Mouse (Mus musculus): ENCODE measurements around the gene Wdhd1. TPM values are rescaled to one million over a fixed set of nuclear protein-coding genes. Genes with fewer than 3 reads are reported as not detected.
"Not testable (repeated sequence)": the region's sequence is repeated elsewhere in the genome, so short reads cannot be mapped to it uniquely, and the experiment has no call there.

Wdhd1 gene
- 45.3 and 48.7 TPM in 2 replicates for polyA plus RNA-seq (2016; fragmentation: Nextera tagmentation; extraction: Ambion mirVana)

DNA sequence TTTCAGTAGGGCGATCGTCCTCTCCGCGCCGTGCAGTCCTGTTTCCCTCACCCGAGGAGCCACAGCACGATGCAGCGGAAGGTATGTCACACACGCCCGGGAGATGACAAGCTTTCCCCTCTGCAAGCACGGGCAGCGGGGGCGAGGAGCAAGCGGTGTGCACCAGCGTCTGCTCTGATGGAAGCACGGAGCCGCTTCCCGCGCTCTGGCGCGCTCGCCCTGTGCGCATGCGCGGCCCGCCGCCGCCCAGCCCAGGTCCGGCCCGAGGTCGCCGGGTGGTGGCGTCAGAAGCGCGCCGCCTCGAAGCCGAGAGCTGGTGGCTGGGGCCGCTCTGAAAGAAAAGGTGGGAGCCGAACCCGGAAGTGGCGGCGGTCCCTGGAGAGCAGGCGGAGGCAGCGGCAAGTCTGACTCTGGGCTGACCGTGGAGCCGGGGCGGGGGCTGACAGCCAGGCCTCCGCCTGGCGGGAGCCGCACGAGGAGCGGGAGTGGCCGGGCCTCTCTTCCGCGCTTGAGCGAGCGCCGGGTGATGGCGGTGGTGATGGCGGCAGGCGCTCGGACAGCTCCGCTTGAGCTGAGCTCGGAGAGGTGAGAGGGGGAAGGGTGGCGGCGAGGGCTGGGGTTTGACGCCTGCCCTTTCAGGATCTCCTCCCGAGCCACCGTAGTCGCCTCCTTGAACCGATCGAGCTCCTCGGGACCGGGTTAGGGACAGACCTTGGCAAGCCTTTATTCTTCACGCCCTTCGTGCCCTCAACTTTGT lies at the start of gene Wdhd1, which contains the start of gene Socs4:
Gene Wdhd1 (minus strand): TSS at position 221 of the 757 bp plus-strand sequence.
Gene Socs4 (plus strand): TSS at position 295 of the 757 bp plus-strand sequence.
- peak; percentile 96 for ATAC-seq (ENCODE audit: insufficient number of reproducible peaks, insufficient read depth, low FRiP score, low TSS enrichment)
- H3K27ac ChIP-seq, result peak within 1 kb of the TSS; percentile 91
- under 1% methylated on average over 77 of the region's 77 CpGs for WGBS

DNA sequence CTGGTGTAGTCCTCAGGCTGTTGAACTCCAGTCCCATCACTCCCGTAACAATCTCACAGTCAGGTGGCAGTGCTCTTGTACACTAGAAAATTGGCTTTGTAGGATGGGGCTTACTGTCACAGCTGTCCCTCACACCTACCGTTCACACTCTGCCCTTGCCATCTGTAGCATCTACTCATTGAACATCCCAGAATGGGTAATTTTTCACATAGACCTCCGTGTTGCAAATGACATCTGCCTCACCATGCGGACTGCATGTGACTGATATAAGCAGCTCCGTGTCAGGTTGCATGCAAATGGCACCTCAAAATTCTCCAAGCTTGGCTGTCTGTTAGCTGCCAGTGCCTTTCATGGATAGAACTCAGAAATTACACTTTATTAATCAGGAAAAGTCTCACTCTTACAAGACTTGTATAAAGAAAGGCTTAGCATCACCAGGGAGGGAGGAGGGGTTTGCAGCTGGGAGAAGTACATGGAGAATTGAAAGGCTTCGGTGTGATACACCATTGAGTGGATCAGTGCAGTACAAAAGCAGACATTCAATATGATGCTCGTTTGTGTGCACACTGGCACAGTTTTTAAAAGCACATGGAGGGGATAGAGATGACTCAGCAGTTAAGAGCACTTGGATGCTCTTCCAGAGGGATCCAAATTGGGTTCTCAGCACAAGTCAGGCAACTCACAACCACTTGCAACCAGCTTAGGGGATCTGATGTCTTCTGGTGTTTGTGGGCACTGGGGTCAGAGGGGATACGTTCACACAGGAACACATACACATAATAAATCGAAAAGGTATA lies 49.5 kb upstream of the Wdhd1 start:
- Histone ChIP-seq H3K9me3 (no peaks in the 10 kb centered on the region), H3K4me2 (replicated peaks) (no peak overlapping the region), H3K9ac (no peak overlapping the region), H3K4me1 (no peaks in the 10 kb centered on the region), H3K4me3 (no peak overlapping the region), H3K36me3 (peaks cover 16% of the 10 kb centered on the region), H3K27me3 (no peaks in the 10 kb centered on the region), H3K27ac (no peak overlapping the region)
- no peak for ATAC-seq (ENCODE audit: insufficient number of reproducible peaks, insufficient read depth, low FRiP score, low TSS enrichment)
- 87% methylated on average over 9 of the region's 9 CpGs for WGBS

More for the DNA sequence above, at the start of gene Wdhd1, which contains the start of gene Socs4:
- Histone ChIP-seq H3K4me1 (peaks cover 18% of the 10 kb centered on the region; the same call in 1 of the 2 replicates), H3K36me3 (peaks cover 16% of the 10 kb centered on the region; the same call in 1 of the 2 replicates), H3K9ac (peak within 1 kb of the TSS; percentile 94), H3K9me3 (no peaks in the 10 kb centered on the region), H3K4me3 (peak within 1 kb of the TSS; percentile 88), H3K27me3 (no peaks in the 10 kb centered on the region), H3K4me2 (replicated peaks) (peak within 1 kb of the TSS; percentile 60)

DNA sequence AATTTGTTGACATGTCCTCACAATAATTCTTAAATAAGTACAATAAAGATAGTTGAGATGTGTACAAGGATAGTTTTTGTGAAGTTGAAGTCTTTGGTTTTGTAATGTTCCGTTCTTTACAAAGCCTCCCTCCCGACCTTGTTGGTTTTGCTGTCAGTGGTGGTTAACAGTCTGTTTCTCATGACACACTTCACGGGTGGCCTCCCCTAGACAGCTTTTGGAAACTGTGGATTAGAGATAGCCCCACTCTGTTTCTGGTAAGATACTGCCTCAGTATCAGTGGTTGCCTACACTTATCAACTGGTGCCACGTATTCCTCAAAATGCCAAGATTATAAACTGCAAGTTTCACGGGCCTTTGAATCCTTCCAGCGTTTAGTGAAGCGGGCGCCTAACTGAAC lies 44.9 kb upstream of the Wdhd1 start:
- not testable (repeated sequence) for H3K4me1 ChIP-seq; H3K27me3 ChIP-seq; H3K4me3 ChIP-seq; ATAC-seq (ENCODE audit: insufficient number of reproducible peaks, insufficient read depth, low FRiP score, low TSS enrichment); H3K4me2 ChIP-seq (replicated peaks); H3K9me3 ChIP-seq; H3K27ac ChIP-seq; H3K9ac ChIP-seq
- 90% methylated on average over 7 of the region's 8 CpGs for WGBS
- peaks cover 37% of the 10 kb centered on the region for H3K36me3 ChIP-seq

DNA sequence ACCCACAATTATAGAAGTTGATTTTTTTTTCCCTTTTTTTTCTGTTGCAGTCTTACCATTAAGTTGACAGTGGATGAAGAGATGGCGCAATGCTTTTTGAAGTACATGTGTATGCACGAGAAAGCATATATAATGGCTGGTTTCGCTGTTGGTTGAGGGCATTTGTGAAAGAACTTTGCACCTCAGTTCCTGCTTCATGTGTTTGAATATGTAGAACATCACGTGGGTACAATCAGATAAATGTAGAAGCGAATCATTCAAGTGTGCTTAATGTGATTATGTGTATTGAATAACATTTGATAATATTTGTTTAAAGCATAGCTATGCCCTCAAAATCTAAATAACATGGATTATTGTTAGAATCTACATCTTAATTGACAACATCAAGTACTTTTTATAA lies 42.7 kb upstream of the Wdhd1 start:
- Histone ChIP-seq H3K4me2 (replicated peaks) (no peak overlapping the region), H3K9ac (no peak overlapping the region), H3K4me3 (no peak overlapping the region), H3K4me1 (no peaks in the 10 kb centered on the region), H3K9me3 (no peaks in the 10 kb centered on the region), H3K27ac (no peak overlapping the region), H3K36me3 (peaks cover 45% of the 10 kb centered on the region), H3K27me3 (no peaks in the 10 kb centered on the region)
- ATAC-seq (ENCODE audit: insufficient number of reproducible peaks, insufficient read depth, low FRiP score, low TSS enrichment), result no peak
- 91% methylated on average over 5 of the region's 5 CpGs for WGBS

DNA sequence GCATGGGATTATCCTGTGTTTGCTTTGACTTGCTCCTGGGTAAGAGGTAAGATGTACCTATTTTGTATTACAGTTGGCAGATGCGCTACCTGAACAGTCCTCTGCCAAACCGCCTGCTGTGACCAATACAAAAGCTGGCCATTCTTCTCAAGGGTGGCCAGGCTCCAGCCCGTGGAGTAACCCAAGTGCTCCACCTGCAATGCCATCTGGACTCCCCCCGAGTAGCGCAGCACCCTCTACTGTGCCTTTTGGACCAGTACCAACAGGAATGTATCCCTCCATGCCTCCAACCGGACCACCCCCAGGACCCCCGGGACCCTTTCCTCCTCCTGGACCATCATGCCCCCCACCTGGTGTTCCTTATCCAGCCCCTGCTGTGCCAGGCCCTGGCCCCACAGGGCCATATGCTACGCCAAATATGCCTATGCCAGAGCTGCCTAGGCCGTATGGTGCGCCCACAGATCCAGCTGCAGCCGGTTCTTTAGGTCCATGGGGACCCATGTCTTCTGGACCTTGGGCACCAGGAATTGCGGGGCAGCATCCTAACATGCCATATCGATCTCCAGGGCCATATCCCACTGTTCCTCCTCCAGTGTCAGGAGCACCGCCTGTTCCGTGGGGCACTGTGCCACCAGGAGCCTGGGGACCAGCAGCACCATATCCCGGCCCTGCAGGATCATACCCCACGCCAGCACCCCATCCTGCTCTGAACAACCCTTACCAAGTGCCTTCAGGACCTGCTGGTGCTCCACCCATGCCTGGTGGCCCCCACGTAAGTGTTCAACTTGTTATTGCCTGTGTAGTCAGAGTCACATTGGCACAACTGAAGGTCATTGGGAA lies 33.9 kb upstream of the Wdhd1 start:
- no peak overlapping the region for H3K9ac ChIP-seq
- WGBS, result 95% methylated on average over 18 of the region's 18 CpGs
- no peak overlapping the region for H3K4me3 ChIP-seq
- H3K9me3 ChIP-seq, result no peaks in the 10 kb centered on the region
- ATAC-seq (ENCODE audit: insufficient number of reproducible peaks, insufficient read depth, low FRiP score, low TSS enrichment), result no peak
- no peaks in the 10 kb centered on the region for H3K27me3 ChIP-seq
- H3K27ac ChIP-seq, result no peak overlapping the region
- H3K36me3 ChIP-seq, result peaks cover 57% of the 10 kb centered on the region
- H3K4me1 ChIP-seq, result no peaks in the 10 kb centered on the region
- no peak overlapping the region for H3K4me2 ChIP-seq (replicated peaks)

DNA sequence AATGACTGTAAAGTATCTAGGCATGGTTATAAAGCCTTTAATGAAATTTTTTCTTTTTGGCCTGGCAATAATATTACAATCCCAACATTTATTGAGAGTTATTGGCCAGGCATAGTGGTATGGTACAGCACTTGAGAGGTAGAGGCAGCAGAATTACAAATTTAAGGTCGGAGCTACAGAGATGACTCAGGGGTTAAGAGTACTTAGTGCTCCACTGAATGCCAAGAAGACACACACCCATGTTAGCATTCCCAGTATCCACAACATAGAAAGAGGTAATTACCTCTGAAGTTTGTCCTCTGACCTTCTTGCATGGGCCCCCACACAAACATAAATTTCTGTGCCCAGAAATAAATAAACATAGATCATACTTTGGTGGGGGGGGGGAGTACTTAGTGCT lies 32.4 kb upstream of the Wdhd1 start:
- Histone ChIP-seq H3K36me3 (peaks cover 52% of the 10 kb centered on the region), H3K27ac (no peak overlapping the region), H3K4me2 (replicated peaks) (no peak overlapping the region), H3K4me3 (no peak overlapping the region), H3K4me1 (no peaks in the 10 kb centered on the region), H3K9ac (no peak overlapping the region), H3K9me3 (no peaks in the 10 kb centered on the region), H3K27me3 (no peaks in the 10 kb centered on the region)
- WGBS, result 88% methylated on average over 1 of the region's 1 CpGs
- no peak for ATAC-seq (ENCODE audit: insufficient number of reproducible peaks, insufficient read depth, low FRiP score, low TSS enrichment)

DNA sequence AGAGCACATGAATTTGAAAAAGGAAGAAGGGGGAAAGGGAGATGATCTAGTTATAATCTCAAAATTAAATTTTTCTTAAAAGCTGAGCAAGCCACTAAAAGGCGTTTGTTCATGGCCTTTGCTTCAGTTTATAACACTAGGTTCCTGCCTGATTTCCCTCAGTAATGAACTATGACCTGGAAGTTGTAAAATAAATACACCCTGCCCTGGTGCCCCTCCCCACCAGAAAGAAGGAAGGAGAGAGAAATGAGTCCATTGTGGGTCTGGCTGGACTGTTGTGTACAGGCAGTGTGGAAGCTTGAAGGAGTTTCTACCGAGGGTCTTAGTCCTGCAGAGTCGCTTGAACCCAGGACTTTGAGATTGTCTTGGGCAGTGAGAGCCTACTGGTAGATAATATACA lies 31.0 kb upstream of the Wdhd1 start:
- ATAC-seq (ENCODE audit: insufficient number of reproducible peaks, insufficient read depth, low FRiP score, low TSS enrichment), result no peak
- Histone ChIP-seq H3K4me3 (no peak overlapping the region), H3K36me3 (peaks cover 45% of the 10 kb centered on the region), H3K27me3 (no peaks in the 10 kb centered on the region), H3K9me3 (no peaks in the 10 kb centered on the region), H3K4me1 (no peaks in the 10 kb centered on the region), H3K27ac (no peak overlapping the region), H3K4me2 (replicated peaks) (no peak overlapping the region), H3K9ac (no peak overlapping the region)
- 84% methylated on average over 3 of the region's 3 CpGs for WGBS

DNA sequence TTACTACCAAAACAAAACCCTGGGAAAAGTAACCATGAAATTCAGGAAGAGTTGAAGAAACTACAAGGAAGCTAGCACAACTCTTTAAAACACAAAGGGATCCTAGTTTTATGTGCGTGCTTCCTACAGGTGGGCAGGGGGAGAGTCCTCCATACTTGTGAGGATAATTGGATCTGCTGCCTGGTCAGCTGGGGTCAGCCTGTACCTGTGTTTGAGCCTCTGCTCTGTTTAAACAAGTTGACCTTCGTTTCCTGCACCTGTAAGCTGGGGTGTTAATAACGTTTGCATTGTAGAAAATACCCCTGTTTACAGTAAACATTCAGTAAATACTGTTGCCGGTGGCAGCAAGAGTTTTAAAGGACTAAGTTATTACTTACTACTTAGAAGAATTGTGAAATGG lies 29.3 kb upstream of the Wdhd1 start:
- Histone ChIP-seq H3K9ac (no peak overlapping the region), H3K9me3 (no peaks in the 10 kb centered on the region), H3K27me3 (no peaks in the 10 kb centered on the region), H3K4me2 (replicated peaks) (no peak overlapping the region), H3K36me3 (peaks cover 39% of the 10 kb centered on the region), H3K4me3 (no peak overlapping the region), H3K27ac (no peak overlapping the region), H3K4me1 (no peaks in the 10 kb centered on the region)
- 82% methylated on average over 4 of the region's 4 CpGs for WGBS
- no peak for ATAC-seq (ENCODE audit: insufficient number of reproducible peaks, insufficient read depth, low FRiP score, low TSS enrichment)

DNA sequence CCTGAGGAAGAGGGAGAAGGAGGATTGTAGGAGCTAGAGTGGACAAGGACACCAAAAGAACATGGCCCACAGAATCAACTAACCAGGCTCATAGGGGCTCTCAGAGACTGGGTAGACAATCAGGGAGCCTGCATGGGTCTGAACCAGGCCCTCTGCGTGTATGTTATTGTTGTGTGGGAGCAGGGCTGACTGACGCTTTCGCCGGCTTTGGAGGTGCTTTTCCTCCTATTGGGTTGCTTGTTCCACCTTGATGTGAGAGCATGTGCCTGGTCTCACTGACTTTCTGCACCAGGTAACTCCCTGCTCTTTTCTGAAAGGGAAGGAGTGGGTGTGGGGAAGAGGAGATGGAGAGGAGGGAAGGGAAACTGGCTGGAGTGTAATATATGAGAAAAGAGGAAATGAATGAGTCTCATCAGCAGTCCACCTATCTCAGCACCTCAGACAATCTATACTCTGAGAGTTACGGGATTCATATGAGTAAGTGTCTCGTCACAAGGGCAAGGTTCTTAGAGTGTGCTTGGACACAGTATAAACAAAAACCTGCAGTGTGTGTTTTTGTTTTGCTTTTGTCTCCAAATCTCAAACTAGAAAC lies 28.3 kb upstream of the Wdhd1 start:
- Histone ChIP-seq H3K27me3 (no peaks in the 10 kb centered on the region), H3K36me3 (peaks cover 28% of the 10 kb centered on the region), H3K4me2 (replicated peaks) (no peak overlapping the region), H3K9me3 (no peaks in the 10 kb centered on the region), H3K4me3 (no peak overlapping the region), H3K9ac (no peak overlapping the region), H3K27ac (no peak overlapping the region), H3K4me1 (peaks cover 4% of the 10 kb centered on the region)
- ATAC-seq (ENCODE audit: insufficient number of reproducible peaks, insufficient read depth, low FRiP score, low TSS enrichment), result no peak
- WGBS, result 91% methylated on average over 6 of the region's 6 CpGs

DNA sequence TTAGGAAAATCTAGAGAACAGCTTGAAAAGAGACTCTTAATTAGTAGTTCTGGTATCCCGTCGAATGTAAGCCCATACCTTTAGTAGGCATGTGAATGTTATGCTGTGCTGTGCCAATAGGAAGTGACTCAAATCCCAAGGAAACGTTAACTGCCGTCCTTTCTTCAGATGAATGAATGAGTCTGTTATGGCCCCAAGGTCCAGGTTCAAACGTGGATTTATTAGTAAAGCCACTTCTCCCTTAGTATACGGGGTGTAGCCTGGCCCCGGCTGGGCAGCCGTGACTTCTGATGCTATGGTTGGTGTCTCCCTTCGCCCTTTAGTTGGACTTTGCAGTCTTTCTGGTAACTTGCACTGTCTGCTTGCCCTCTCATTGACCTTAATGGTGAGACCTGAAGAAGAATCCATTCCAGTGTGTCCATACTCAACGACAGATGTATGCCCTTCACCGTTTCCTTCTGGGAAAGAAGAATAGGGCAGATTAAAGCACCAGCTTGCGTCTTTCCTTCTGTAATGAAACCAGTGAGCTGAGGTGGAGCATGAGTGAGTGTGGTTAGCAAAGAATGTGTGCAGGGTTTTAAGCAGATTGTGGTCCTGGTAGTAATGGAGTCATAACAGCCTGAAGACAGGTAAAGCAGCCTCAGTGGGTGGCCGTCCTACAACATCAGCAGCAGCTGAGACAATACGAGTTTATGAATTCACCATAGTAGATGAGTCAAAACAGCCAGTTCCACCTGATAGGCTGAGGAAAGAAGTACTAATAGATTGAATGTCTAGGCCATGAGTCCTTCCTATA lies 26.4 kb upstream of the Wdhd1 start:
- Histone ChIP-seq H3K9ac (no peak overlapping the region), H3K9me3 (no peaks in the 10 kb centered on the region), H3K4me2 (replicated peaks) (no peak overlapping the region), H3K27ac (no peak overlapping the region), H3K27me3 (no peaks in the 10 kb centered on the region), H3K36me3 (peaks cover 22% of the 10 kb centered on the region), H3K4me3 (no peak overlapping the region), H3K4me1 (peaks cover 7% of the 10 kb centered on the region)
- WGBS, result 82% methylated on average over 14 of the region's 14 CpGs
- ATAC-seq (ENCODE audit: insufficient number of reproducible peaks, insufficient read depth, low FRiP score, low TSS enrichment), result no peak

Data from embryonic facial prominence, embryonic 12.5 days (tissue).